Mouse (Mus musculus) monocyte, adult 5-6 weeks (primary cell): Measurements from ENCODE around the gene Ramp3. TPM values are rescaled to one million over a fixed set of nuclear protein-coding genes. Genes with fewer than 3 reads are reported as not detected.

ENCODE experiments used
- ATAC-seq: fragments of 153-309, 156-312 bp; replicated peaks from 2 replicates; pipeline ENCODE4 v1.8.0; 2017; ENCODE audit warnings: mild to moderate bottlenecking; ENCODE audit not compliant: low TSS enrichment, insufficient number of reproducible peaks, severe bottlenecking, poor library complexity, low FRiP score
- total RNA-seq: library from RNA; stranded (forward); fragments of 200-1000, 200-491, 200-594 nt; gene quantifications from 3 replicates; pipeline ENCODE4 v1.2.3, GENCODE M21; 2017

Ramp3 gene
- total RNA-seq, 1 experiment from 2014 or later: not detected

- ATAC-seq: no peak
Observed at GRCm38 (mm10) chr11:6706796-6707195, 48.5 kb downstream of the Ramp3 start.

DNA sequence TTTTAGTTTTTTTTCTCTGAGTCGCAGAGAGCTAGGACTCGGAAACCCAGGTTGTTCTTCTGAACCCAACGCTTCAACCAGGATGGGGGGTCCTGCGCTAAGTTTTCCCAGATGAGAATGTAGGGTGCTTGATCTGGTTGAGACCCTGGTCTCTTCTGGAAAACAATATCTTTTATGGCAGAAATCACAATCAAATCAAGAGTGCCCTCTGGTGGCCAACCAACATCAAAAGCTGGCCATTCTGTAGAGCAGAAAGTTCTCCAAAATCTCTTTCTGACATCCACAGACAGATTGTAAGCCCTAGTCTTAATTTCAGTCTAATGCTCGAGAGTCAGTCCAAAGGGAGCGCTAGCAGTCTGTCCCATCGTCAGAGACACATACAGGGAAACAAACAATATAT, 50.1 kb downstream of the Ramp3 start:
- no peak for ATAC-seq

- no peak for ATAC-seq
Observed at GRCm38 (mm10) chr11:6710409-6710808, 52.1 kb downstream of the Ramp3 start.

DNA sequence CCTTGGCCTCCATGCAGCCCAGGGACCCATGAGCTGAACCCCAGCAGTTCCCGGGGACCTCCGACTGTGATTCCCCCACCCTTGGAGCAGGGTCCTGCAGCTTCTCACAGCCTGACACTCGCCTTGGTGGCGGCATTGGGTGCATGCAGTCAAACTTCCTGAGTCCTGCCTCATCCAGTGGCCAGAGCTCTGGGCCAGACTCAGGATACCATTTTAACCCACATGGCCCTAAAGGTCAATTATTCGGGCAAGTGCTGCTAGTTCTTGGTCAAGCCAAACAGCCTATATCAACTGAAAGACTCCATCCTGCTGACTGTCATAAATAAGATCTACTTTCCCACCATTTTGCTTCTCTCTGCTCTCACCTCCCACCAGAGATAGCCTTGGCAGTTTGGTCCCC, 62.4 kb downstream of the Ramp3 start:
- no peak for ATAC-seq

GRCm38 (mm10) chr11:6726921-6727320, 68.6 kb downstream of the Ramp3 start:
- ATAC-seq: no peak

Other genes starting within 250 kb of the Ramp3 start
- 917 to 1,280 TPM (median 1,115 TPM) in 3 replicates for gene Ppia, start 243.1 kb upstream of the Ramp3 start, total RNA-seq
- 31.2 to 51.6 TPM (median 37.9 TPM) in 3 replicates for gene H2afv, start 214.1 kb upstream of the Ramp3 start, total RNA-seq
- 67.4 to 82.3 TPM (median 75.6 TPM) in 3 replicates for gene Purb, start 182.6 kb upstream of the Ramp3 start, total RNA-seq
- 572 to 636 TPM (median 611 TPM) in 3 replicates for gene Myo1g, start 137.6 kb upstream of the Ramp3 start, total RNA-seq
- gene Ccm2, start 111.6 kb upstream of the Ramp3 start, total RNA-seq: 148 to 199 TPM (median 172 TPM) in 3 replicates
- gene Nacad, start 52.5 kb upstream of the Ramp3 start, total RNA-seq: 0.78 to 2.7 TPM (median 0.85 TPM) in 3 replicates
- 14.7 to 21.2 TPM (median 15.2 TPM) in 3 replicates for gene Tbrg4, start 32.5 kb upstream of the Ramp3 start, total RNA-seq
- gene Wap, start 19.9 kb upstream of the Ramp3 start, total RNA-seq: not detected in 3 replicates
- not detected in 3 replicates for gene Gm11983, start 179.1 kb downstream of the Ramp3 start, total RNA-seq